Mouse (Mus musculus) ES-E14 (cell line): ENCODE data around the gene Dync1i2.

Source experiments
- CHD2 ChIP-seq: IDR thresholded peaks from 2 replicates; pipeline ENCODE4 v1.6.1; 2014; ENCODE audit warnings: mild to moderate bottlenecking, low read depth, low read length, inconsistent platforms
- HCFC1 ChIP-seq: IDR thresholded peaks from 2 replicates; pipeline ENCODE4 v1.6.1; 2012; ENCODE audit warnings: low read length, inconsistent platforms, borderline replicate concordance; ENCODE audit not compliant: insufficient read depth
- MAFK ChIP-seq: IDR thresholded peaks from 2 replicates; pipeline ENCODE4 v1.6.1; 2014; ENCODE audit warnings: mild to moderate bottlenecking, low read depth, low read length, inconsistent platforms; ENCODE audit not compliant: insufficient read depth
- ZC3H11A ChIP-seq: IDR thresholded peaks from 2 replicates; pipeline ENCODE4 v1.6.1; 2012; ENCODE audit warnings: low read depth, mild to moderate bottlenecking, inconsistent platforms, low read length, borderline replicate concordance
- ZNF384 ChIP-seq: IDR thresholded peaks from 2 replicates; pipeline ENCODE4 v1.6.1; 2012; ENCODE audit warnings: low read depth, low read length, inconsistent platforms

DNA sequence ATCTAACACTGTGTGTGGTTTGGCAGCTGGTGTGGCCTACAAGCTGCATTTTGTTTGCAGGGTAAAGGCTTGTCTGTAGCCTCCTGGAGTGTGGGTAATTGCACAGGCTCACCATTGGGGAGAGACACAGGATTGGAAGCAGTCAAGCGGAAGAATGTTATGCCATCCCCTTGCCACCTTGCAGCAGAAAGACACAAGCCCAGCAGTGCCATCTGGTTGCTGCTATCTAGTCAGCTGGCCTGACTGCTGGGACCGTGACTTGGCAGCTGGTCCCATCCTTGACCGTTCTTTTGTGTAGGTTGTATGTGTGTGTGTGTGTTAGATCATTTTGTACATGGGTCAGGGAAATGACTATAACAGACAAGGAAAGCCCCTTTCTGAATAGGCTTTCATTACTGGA lies 33.9 kb downstream of the Dync1i2 start:
- no peak for TF ChIP-seq HCFC1
- TF ChIP-seq CHD2, result no peak
- TF ChIP-seq MAFK, result no peak
- TF ChIP-seq ZC3H11A, result no peak
- TF ChIP-seq ZNF384, result no peak
